Mouse (Mus musculus) thymus, adult 2 months (tissue): ENCODE results near the gene Acsl3.

Source experiments
- CTCF ChIP-seq: fragments of 200-500 bp; IDR thresholded peaks from 2 replicates; pipeline ENCODE4 v1.5.1; 2012; ENCODE audit warnings: mild to moderate bottlenecking, control low read depth, low read length, moderate library complexity, borderline replicate concordance; ENCODE audit not compliant: control insufficient read depth, poor library complexity, insufficient read depth; ENCODE audit errors: extremely low read depth
- POLR2A ChIP-seq: fragments of 200-500 bp; IDR thresholded peaks from 2 replicates; pipeline ENCODE4 v1.6.1; 2012; ENCODE audit warnings: mild to moderate bottlenecking, low read length, control low read depth, moderate library complexity; ENCODE audit not compliant: control insufficient read depth, poor library complexity, insufficient read depth; ENCODE audit errors: extremely low read depth

DNA sequence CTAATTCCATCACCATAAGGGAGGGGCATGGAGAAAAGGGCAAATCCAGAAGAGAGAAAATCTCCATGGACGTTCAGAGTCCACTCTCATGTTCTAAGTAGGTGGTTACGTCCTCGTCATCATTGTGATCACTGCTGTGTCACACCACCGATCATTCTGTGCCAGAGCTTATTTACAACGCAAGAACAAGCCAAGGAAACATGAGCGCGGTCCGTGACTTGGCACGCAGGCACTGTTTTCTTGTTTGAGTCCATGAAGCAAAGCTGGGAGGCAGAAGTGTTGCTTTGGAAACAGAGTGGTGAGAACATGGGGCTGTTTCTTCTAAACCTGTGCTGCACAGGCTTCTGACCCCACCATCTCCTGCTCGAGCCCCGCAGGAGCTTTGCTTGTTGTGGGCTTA, 83.1 kb downstream of the Acsl3 start:
- TF ChIP-seq CTCF (no peak), POLR2A (no peak)
